Mouse (Mus musculus): ENCODE measurements at regions not wholly inside any gene's neighbourhood (a gene's known extent, or its start where the extent isn't known, plus 50 kb on each side); places are given as distances from the start of the nearest gene placed in this dataset.
"Not testable (repeated sequence)": the region's sequence is repeated elsewhere in the genome, so short reads cannot be mapped to it uniquely, and the experiment has no call there.

GRCm38 (mm10) chr11:22573166-22573565 lies 61.3 kb downstream of the Tmem17 start:
- DNase-seq, result no peak

GRCm38 (mm10) chr11:22573802-22574201 lies 61.9 kb downstream of the Tmem17 start:
- DNase-seq, result no peak

GRCm38 (mm10) chr11:22574506-22574905 lies 62.6 kb downstream of the Tmem17 start:
- no peak for DNase-seq

GRCm38 (mm10) chr11:22584100-22584487 lies 72.2 kb downstream of the Tmem17 start:
- DNase-seq, result no peak

- DNase-seq, result peak; percentile 66
Measured at GRCm38 (mm10) chr11:22584488-22585158, 72.7 kb downstream of the Tmem17 start.

- DNase-seq, result no peak
Measured at GRCm38 (mm10) chr11:22587691-22588241, 75.9 kb downstream of the Tmem17 start.

GRCm38 (mm10) chr11:22588546-22588945 lies 76.7 kb downstream of the Tmem17 start:
- no peak for DNase-seq

GRCm38 (mm10) chr11:22589901-22590300 lies 78.0 kb downstream of the Tmem17 start:
- no peak for DNase-seq

GRCm38 (mm10) chr11:22591050-22591449 lies 79.2 kb downstream of the Tmem17 start:
- not testable (repeated sequence) for DNase-seq

- no peak for DNase-seq
Measured at GRCm38 (mm10) chr11:22592706-22593105, 80.8 kb downstream of the Tmem17 start.

- DNase-seq, result no peak
Measured at GRCm38 (mm10) chr11:22596076-22596804, 84.4 kb downstream of the Tmem17 start.

- DNase-seq, result no peak
Measured at GRCm38 (mm10) chr11:22596805-22597149, 84.9 kb downstream of the Tmem17 start.

- no peak for DNase-seq
Measured at GRCm38 (mm10) chr11:22600370-22600769, 88.5 kb downstream of the Tmem17 start.

GRCm38 (mm10) chr11:22601977-22602376 lies 90.1 kb downstream of the Tmem17 start:
- no peak for DNase-seq

- no peak for DNase-seq
Measured at GRCm38 (mm10) chr11:22602610-22603009, 90.7 kb downstream of the Tmem17 start.

GRCm38 (mm10) chr11:22603397-22603796 lies 91.5 kb downstream of the Tmem17 start:
- DNase-seq, result no peak

- DNase-seq, result no peak
Measured at GRCm38 (mm10) chr11:22606380-22606779, 94.5 kb downstream of the Tmem17 start.

- DNase-seq, result no peak
Measured at GRCm38 (mm10) chr11:22607645-22608044, 95.8 kb downstream of the Tmem17 start.

GRCm38 (mm10) chr11:22608945-22609344 lies 97.1 kb downstream of the Tmem17 start:
- no peak for DNase-seq

GRCm38 (mm10) chr11:22610433-22611101 lies 98.7 kb downstream of the Tmem17 start:
- no peak for DNase-seq

- DNase-seq, result no peak
Measured at GRCm38 (mm10) chr11:22611102-22611869, 99.4 kb downstream of the Tmem17 start.

- DNase-seq, result no peak
Measured at GRCm38 (mm10) chr11:22613500-22613899, 101.6 kb downstream of the Tmem17 start.

Measured in adrenal gland, adult 2 months (tissue).